Mouse (Mus musculus): Measurements from ENCODE around the gene Acot7. TPM values are rescaled to one million over a fixed set of nuclear protein-coding genes. Genes with fewer than 3 reads are reported as not detected.

The Acot7 gene
- total RNA-seq (2023): 10 to 100 TPM; 26.6 to 35.1 TPM

DNA sequence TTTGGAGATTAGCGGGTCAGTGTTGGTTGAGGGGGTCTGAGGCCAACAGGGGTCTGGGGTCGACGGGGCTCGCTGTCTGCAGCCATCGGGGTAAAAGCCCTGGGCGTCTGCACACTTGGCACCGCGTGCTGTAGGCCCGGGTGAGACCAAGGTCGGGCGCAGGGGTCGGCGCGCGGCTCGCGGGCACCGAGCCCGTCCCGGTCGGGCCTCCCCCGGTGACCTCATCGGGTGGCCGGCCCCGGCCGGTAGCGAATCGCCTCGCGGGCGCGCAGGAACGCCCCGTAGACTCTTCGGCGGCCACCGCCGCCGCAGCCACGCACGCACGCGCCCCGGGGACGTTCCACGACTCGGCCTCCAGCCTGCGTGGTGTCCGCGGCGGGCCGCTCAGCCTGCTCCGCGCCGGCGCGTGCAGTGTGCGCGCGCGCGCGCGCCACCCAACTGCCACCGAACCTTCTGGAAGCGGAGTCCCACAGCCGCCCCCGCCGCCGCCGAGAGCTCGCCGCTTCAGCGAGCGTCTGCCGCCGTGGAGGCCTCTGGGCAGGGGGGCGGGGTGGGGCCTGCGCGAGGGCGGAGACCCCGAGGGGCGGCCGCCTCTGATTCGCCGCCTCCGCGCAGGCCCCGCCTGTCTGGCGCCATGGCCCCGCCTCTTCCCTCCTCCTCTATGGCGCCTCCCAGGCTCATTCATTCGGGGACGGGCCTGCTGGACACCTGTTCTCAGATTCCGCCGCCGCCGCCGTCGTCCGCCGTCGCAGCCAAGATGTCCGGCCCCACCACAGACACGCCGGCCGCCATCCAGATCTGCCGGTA lies at the start of gene Acot7:
Gene Acot7 (plus strand): TSS at position 598 of the 807 bp plus-strand sequence.

DNA sequence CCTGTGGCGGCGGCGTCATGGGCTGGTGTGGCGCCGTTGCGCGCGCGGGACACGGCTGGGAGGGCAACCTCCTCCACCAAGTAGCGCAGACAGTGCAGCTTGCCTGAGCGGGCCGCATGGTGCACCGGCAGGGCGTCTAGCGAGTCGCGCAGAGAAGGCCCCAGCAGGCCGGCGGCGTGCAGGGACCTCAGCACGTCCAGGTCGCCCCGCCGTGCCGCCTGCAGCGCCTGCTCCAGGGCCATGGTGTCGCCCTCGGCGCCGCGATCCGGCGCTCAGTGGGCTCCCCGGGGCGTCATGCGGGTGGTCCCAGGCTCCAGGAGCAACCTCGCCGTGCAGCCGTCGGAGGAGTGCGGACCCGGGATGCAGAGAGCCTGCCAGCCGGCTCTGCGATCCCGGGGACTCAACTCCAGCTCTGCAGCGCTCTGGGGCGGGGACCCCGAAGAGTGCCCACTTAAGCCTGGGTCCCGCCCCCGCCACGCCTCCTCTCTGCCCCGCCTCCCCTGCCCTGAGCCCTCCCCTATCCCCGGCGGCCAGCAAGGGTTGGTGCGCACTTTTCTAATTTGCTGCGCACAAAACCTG lies 25.9 kb upstream of the Acot7 start, which contains the start of gene Espn:
Gene Espn (minus strand): TSS at position 406 of the 579 bp plus-strand sequence.

GRCm38 (mm10) chr4:152158585-152159284 lies 19.2 kb upstream of the Acot7 start, which contains the start of gene Hes2:
Gene Hes2 (plus strand): TSS chr4:152158867.

DNA sequence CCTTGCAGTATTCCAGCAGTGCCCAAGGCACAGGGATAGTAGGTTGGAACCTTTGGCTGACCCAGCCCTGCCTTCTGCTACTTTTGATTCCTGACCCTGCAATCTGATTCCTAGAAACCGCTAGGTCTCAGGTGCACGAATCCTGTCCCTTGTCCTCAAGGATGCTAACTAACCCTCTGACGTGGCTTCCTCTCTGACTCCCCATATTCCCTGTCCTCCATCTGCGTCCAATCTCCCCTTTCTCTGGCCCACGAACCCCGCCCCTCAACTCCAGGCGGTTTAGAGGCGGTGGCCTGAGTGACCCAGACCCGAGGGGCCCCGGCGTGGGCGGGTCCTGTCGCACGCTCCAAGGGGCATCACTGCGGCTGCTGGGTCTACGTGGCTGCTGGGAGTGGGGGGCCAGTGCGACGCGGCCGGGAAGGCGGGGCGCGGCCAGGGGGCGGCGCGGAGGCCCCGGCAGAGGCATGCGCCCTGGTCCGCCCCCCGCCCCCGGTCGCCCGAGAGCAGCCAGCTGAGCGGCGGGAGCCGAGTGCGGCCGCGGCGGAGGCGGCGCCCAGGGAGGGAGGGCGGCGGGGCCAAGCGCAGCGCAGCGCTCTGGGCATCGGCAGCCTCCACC lies 95.8 kb downstream of the Acot7 start, which contains the start of gene Gpr153:
Gene Gpr153 (plus strand): TSS at position 612 of the 616 bp plus-strand sequence.

DNA sequence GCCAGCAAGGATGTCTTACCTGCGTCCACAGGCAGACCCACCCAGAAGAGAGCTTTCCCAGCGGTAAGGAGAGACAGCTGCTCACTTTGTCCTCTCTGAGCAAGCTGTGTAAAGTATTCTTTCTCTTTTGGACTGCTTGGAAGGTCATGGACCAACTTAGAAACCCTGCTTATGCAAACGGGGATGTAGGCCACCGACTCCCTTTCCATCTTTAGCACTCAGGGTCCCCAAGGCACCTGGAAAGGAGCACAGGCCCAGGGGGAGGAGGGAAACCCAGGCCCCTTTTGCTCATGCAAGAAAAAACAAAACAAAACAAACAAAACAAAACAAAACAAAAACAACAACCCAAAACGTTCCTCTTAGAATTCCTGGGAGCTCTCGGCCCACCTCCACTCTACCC lies 113.6 kb downstream of the Acot7 start, which contains the start of gene Hes3:
Gene Hes3 (minus strand): TSS at position 101 of the 400 bp plus-strand sequence.

DNA sequence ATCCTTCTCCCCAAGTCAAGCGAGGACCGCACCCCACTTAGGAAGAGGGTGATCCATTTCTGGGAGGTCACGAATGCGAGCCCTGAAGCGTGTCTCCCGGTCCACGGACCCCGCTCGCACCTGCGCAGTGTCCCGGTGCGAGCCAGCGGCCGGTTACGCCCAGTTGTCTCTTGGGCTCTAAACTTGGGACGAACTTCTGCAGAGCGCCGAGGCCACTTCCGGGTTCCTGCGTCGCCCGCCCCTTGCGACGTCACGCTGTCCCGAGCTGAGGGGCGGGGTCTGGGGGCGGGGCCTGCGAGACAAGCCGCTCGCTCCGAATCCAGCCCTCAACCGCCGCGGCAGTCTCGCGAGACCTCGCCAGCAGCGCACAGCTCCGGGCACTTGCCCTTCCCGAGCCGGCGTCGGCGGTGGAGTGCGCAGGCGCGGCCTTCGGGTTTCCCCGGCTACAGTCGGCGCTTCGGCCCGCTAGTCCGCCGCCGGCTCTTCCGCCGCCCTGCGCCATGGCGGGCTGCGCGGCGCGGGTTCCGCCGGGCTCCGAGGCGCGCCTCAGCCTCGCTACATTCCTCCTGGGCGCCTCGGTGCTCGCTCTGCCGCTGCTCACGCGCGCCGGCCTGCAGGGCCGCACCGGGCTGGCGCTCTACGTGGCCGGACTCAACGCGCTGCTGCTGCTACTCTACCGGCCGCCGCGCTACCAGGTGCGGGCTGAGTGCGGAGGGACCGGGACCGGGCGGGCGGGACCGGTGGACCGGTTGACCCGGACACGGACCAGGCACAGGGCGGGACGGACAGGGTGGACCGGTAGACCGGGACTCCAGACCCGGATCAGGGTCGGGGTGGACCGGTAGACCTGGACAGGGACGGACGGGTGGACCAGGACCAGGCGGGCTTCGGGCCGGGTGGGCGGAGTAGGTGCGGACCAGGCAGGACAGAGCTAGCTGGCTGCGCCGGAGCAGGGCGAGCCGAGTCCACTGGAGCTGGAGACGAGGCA lies 119.2 kb downstream of the Acot7 start, which contains the start of gene Icmt:
Gene Icmt (plus strand): TSS at position 354 of the 988 bp plus-strand sequence.

GRCm38 (mm10) chr4:152318517-152319234 lies 140.7 kb downstream of the Acot7 start, which contains the start of gene Rnf207:
Gene Rnf207 (minus strand): TSS chr4:152318993.

Other genes with a start within 250 kb of the Acot7 start
- gene Dnajc11, start 244.4 kb upstream of the Acot7 start, total RNA-seq (2023): 10 to 100 TPM; 32.3 to 34.7 TPM
- gene Thap3, start 189.1 kb upstream of the Acot7 start, total RNA-seq (2023): 10 to 100 TPM; 17.6 to 18.6 TPM
- gene Phf13, start 181.9 kb upstream of the Acot7 start, total RNA-seq (2023): 1 to 10 TPM; 3.7 to 5.1 TPM
- 1 to 10 TPM; 6.5 to 7.6 TPM for gene Klhl21, start 169.3 kb upstream of the Acot7 start, total RNA-seq (2023)
- gene Zbtb48, start 150.5 kb upstream of the Acot7 start, total RNA-seq (2023): 10 to 100 TPM; 11.4 to 14.5 TPM
- gene Tas1r1, start 139.6 kb upstream of the Acot7 start, total RNA-seq (2023): under 1 TPM; 0.31 to 0.33 TPM
- 10 to 100 TPM; 11.5 to 14.5 TPM for gene Nol9, start 138.8 kb upstream of the Acot7 start, total RNA-seq (2023)
- gene Plekhg5, start 105.6 kb upstream of the Acot7 start, total RNA-seq (2023): 1 to 10 TPM; 2.5 to 6.8 TPM
- under 1 TPM in 1 of 2 experiments, not detected in 1; 0.29 TPM for gene Tnfrsf25, start 62.2 kb upstream of the Acot7 start, total RNA-seq (2023)
- gene Espn, start 25.8 kb upstream of the Acot7 start, total RNA-seq (2023): under 1 TPM; 0.38 to 0.90 TPM
- not detected for gene Hes2, start 19.3 kb upstream of the Acot7 start, total RNA-seq (2023)
- under 1 TPM; 0.44 TPM for gene Gpr153, start 96.1 kb downstream of the Acot7 start, total RNA-seq (2023)
- gene Hes3, start 113.5 kb downstream of the Acot7 start, total RNA-seq (2023): not detected
- 10 to 100 TPM; 11.7 to 12.1 TPM for gene Icmt, start 119.1 kb downstream of the Acot7 start, total RNA-seq (2023)
- gene Rnf207, start 140.9 kb downstream of the Acot7 start, total RNA-seq (2023): not detected
- gene Rpl22, start 147.6 kb downstream of the Acot7 start, total RNA-seq (2023): 100 to 1,000 TPM; 266 to 319 TPM
- not detected for gene Chd5, start 160.5 kb downstream of the Acot7 start, total RNA-seq (2023)

Data from neutrophil, adult 59 days (primary cell).